Mouse (Mus musculus) left cerebral cortex, postnatal 10 days (tissue): ENCODE results near the gene Gls. TPM values are rescaled to one million over a fixed set of nuclear protein-coding genes. Genes with fewer than 3 reads are reported as not detected.

ENCODE experiments used
- total RNA-seq, 2 experiments: library from RNA; stranded (reverse); gene quantifications; 2 replicates each; pipeline ENCODE4 v1.2.3; 2021

Gene Gls
- total RNA-seq, 2 experiments from 2014 or later, result 289 to 297 TPM

Other genes starting within 250 kb of the Gls start
- gene Stat4, start 246.1 kb downstream of the Gls start, total RNA-seq, result 1 to 10 TPM; 3.7 to 4.9 TPM
- gene Stat1, start 113.8 kb downstream of the Gls start, total RNA-seq, result 10 to 100 TPM; 10.8 to 11.6 TPM